Mouse (Mus musculus) MEL (cell line): ENCODE measurements at regions not wholly inside any gene's neighbourhood (a gene's known extent, or its start where the extent isn't known, plus 50 kb on each side); places are given as distances from the start of the nearest gene placed in this dataset.

Experiments used
- DNase-seq: peaks from one replicate; pipeline ENCODE4 v3.0.0; 2011; ENCODE audit warnings: low read depth, low spot score
- H3K27ac ChIP-seq: 2 replicates; pipeline ENCODE4 v1.5.1; 2012; ENCODE audit warnings: low read depth, mild to moderate bottlenecking, control low read depth, low read length, moderate library complexity; ENCODE audit not compliant: control insufficient read depth
- H3K27me3 ChIP-seq, 2 experiments: fragments of 150-350 bp in 1 of 2; sonication (generic) in 1 of 2; 2 replicates each; pipeline ENCODE4 v1.6.1; 2012; ENCODE audit warnings: low read length in 2 of 2, mild to moderate bottlenecking in 2 of 2, improper control_type of control experiment in 1 of 2, moderate library complexity in 1 of 2; ENCODE audit not compliant: insufficient read depth in 2 of 2, control insufficient read depth in 1 of 2
- H3K36me3 ChIP-seq, 2 experiments: 2 replicates each; pipeline ENCODE4 v1.6.1; 2012 to 2014; ENCODE audit warnings: low read length in 2 of 2, improper control_type of control experiment in 1 of 2, inconsistent platforms in 1 of 2, mild to moderate bottlenecking in 1 of 2; ENCODE audit not compliant: insufficient read depth in 2 of 2, control insufficient read depth in 1 of 2
- H3K4me1 ChIP-seq, 2 experiments: fragments of 150-350 bp in 1 of 2; sonication (generic) in 1 of 2; 2 replicates each; pipeline ENCODE4 v1.6.1; 2012; ENCODE audit warnings: low read length in 2 of 2, improper control_type of control experiment in 1 of 2, mild to moderate bottlenecking in 1 of 2; ENCODE audit not compliant: insufficient read depth in 2 of 2, control insufficient read depth in 1 of 2
- H3K4me3 ChIP-seq, 2 experiments: fragments of 150-350 bp in 1 of 2; sonication (generic) in 1 of 2; 2 replicates each; pipeline ENCODE4 v1.5.1; 2012; ENCODE audit warnings: low read depth in 2 of 2, low read length in 2 of 2, mild to moderate bottlenecking in 2 of 2, moderate library complexity in 2 of 2, control low read depth in 1 of 2, improper control_type of control experiment in 1 of 2; ENCODE audit not compliant: control insufficient read depth in 1 of 2, insufficient read depth in 1 of 2
- H3K79me2 ChIP-seq: 2 replicates; pipeline ENCODE4 v1.6.1; 2012; ENCODE audit warnings: mild to moderate bottlenecking, low read length, moderate library complexity; ENCODE audit not compliant: control insufficient read depth, poor library complexity, insufficient read depth
- H3K9ac ChIP-seq: 2 replicates; pipeline ENCODE4 v1.6.1; 2012; ENCODE audit warnings: low read depth, mild to moderate bottlenecking, control low read depth, low read length, moderate library complexity; ENCODE audit not compliant: control insufficient read depth, poor library complexity, severe bottlenecking
- H3K9me3 ChIP-seq: fragments of 150-350 bp; sonication (generic); replicated peaks from 2 replicates; pipeline ENCODE4 v1.6.1; 2012; ENCODE audit warnings: mild to moderate bottlenecking, low read length, improper control_type of control experiment, moderate library complexity; ENCODE audit not compliant: insufficient read depth
- BHLHE40 ChIP-seq: IDR thresholded peaks from 2 replicates; pipeline ENCODE4 v1.6.1; 2012; ENCODE audit warnings: low read depth, mild to moderate bottlenecking, inconsistent platforms, low read length, improper control_type of control experiment, borderline replicate concordance
- CHD2 ChIP-seq: IDR thresholded peaks from 2 replicates; pipeline ENCODE4 v1.6.1; 2011; ENCODE audit warnings: low read length, improper control_type of control experiment
- CTCF ChIP-seq, 3 experiments: IDR thresholded peaks in 2 of 3; conservative IDR thresholded peaks in 1 of 3; 2 replicates each; pipeline ENCODE4 v1.5.1; 2011 to 2012; ENCODE audit warnings: low read length in 3 of 3, low read depth in 2 of 3, mild to moderate bottlenecking in 2 of 3, improper control_type of control experiment in 1 of 3, inconsistent platforms in 1 of 3, mixed read lengths in 1 of 3, moderate library complexity in 1 of 3; ENCODE audit not compliant: control insufficient read depth in 1 of 3, insufficient read depth in 1 of 3, poor library complexity in 1 of 3, severe bottlenecking in 1 of 3
- EP300 ChIP-seq, 2 experiments: IDR thresholded peaks; 2 replicates each; pipeline ENCODE4 v1.6.1; 2011; ENCODE audit warnings: improper control_type of control experiment in 2 of 2, low read length in 2 of 2, low read depth in 1 of 2, mild to moderate bottlenecking in 1 of 2
- KAT2A ChIP-seq: conservative IDR thresholded peaks from 2 replicates; pipeline ENCODE4 v1.6.1; 2012; ENCODE audit warnings: low read depth, low read length, improper control_type of control experiment, inconsistent platforms
- MAZ ChIP-seq: IDR thresholded peaks from 2 replicates; pipeline ENCODE4 v1.6.1; 2012; ENCODE audit warnings: low read depth, mild to moderate bottlenecking, inconsistent platforms, low read length, improper control_type of control experiment
- MXI1 ChIP-seq: IDR thresholded peaks from 2 replicates; pipeline ENCODE4 v1.6.1; 2011; ENCODE audit warnings: mild to moderate bottlenecking, low read depth, low read length, improper control_type of control experiment
- MYB ChIP-seq: IDR thresholded peaks from 2 replicates; pipeline ENCODE4 v1.6.1; 2011; ENCODE audit warnings: mild to moderate bottlenecking, low read depth, low read length, improper control_type of control experiment
- MYC ChIP-seq: IDR thresholded peaks from 2 replicates; pipeline ENCODE4 v1.6.1; 2011; ENCODE audit warnings: low read depth, mild to moderate bottlenecking, low read length, improper control_type of control experiment, moderate library complexity
- POLR2A ChIP-seq, 2 experiments: IDR thresholded peaks; 2 replicates each; pipeline ENCODE4 v1.6.1; 2011 to 2012; ENCODE audit warnings: low read length in 2 of 2, mild to moderate bottlenecking in 2 of 2, control low read depth in 1 of 2, improper control_type of control experiment in 1 of 2, low read depth in 1 of 2, moderate library complexity in 1 of 2; ENCODE audit not compliant: control insufficient read depth in 1 of 2, insufficient read depth in 1 of 2, poor library complexity in 1 of 2
- POLR2AphosphoS2 ChIP-seq: IDR thresholded peaks from 2 replicates; pipeline ENCODE4 v1.6.1; 2011; ENCODE audit warnings: low read length, improper control_type of control experiment
- POLR2AphosphoS5 ChIP-seq: IDR thresholded peaks from 2 replicates; pipeline ENCODE4 v1.6.1; 2012; ENCODE audit warnings: low read depth, borderline replicate concordance, mild to moderate bottlenecking, inconsistent platforms, low read length, moderate library complexity, mixed read lengths
- SIN3A ChIP-seq: IDR thresholded peaks from 2 replicates; pipeline ENCODE4 v1.6.1; 2012; ENCODE audit warnings: low read length, improper control_type of control experiment, inconsistent platforms
- SMC3 ChIP-seq: IDR thresholded peaks from 2 replicates; pipeline ENCODE4 v1.6.1; 2011; ENCODE audit warnings: low read depth, low read length, improper control_type of control experiment
- TAL1 ChIP-seq: IDR thresholded peaks from 2 replicates; pipeline ENCODE4 v1.6.1; 2012; ENCODE audit warnings: mild to moderate bottlenecking, inconsistent platforms, low read length, moderate library complexity, mixed read lengths
- TBP ChIP-seq: IDR thresholded peaks from 2 replicates; pipeline ENCODE4 v1.8.0; 2011; ENCODE audit warnings: low read depth, low read length, improper control_type of control experiment
- TCF12 ChIP-seq: IDR thresholded peaks from 2 replicates; pipeline ENCODE4 v1.6.1; 2014; ENCODE audit warnings: low read depth, mild to moderate bottlenecking, inconsistent platforms, low read length, improper control_type of control experiment, moderate library complexity
- UBTF ChIP-seq: IDR thresholded peaks from 2 replicates; pipeline ENCODE4 v1.6.1; 2012; ENCODE audit warnings: low read depth, mild to moderate bottlenecking, inconsistent platforms, low read length, improper control_type of control experiment, moderate library complexity, borderline replicate concordance; ENCODE audit not compliant: insufficient read depth
- ZKSCAN1 ChIP-seq: IDR thresholded peaks from 2 replicates; pipeline ENCODE4 v1.6.1; 2012; ENCODE audit warnings: low read depth, mild to moderate bottlenecking, inconsistent platforms, low read length, improper control_type of control experiment, moderate library complexity
- ZMIZ1 ChIP-seq: IDR thresholded peaks from 2 replicates; pipeline ENCODE4 v1.6.1; 2012; ENCODE audit warnings: low read depth, mild to moderate bottlenecking, inconsistent platforms, low read length, improper control_type of control experiment, moderate library complexity
- ZNF384 ChIP-seq: IDR thresholded peaks from 2 replicates; pipeline ENCODE4 v1.6.1; 2012; ENCODE audit warnings: low read depth, mild to moderate bottlenecking, inconsistent platforms, low read length, improper control_type of control experiment

DNA sequence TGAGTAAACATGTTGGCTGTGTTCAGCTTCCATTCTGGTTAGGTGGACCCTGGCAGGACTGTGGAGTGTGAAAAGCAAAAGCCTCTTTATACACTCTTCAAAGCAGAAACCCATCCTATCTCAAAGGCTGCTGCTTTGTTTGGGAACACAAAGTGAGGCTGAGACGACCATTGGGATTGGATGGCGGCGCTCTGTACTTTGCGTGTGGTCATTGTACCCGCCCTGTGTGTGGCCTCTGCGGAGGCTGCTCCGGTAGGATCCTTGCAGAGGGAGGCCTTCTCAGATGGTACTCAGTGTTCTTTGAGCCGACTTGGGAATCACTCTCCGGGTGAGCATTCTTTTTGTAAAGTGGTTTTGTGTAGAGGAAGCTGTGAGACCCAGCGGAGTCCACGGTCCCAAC lies 786.8 kb downstream of the Bcl11a start:
- no peaks in the 10 kb centered on the region for H3K4me1 ChIP-seq
- no peak overlapping the region for H3K9ac ChIP-seq
- no peak overlapping the region for H3K4me3 ChIP-seq
- no peaks in the 10 kb centered on the region for H3K79me2 ChIP-seq
- no peak for TF ChIP-seq POLR2A (IDR thresholded peaks at IDR 0.05; ENCODE audit: control insufficient read depth in 1 of 2, insufficient read depth in 1 of 2, low read depth in 1 of 2, low read length in 2 of 2, poor library complexity in 1 of 2)
- TF ChIP-seq TCF12, result no peak
- TF ChIP-seq TBP, result no peak
- TF ChIP-seq MAZ, result no peak
- TF ChIP-seq TAL1, result no peak
- no peak for TF ChIP-seq SMC3
- TF ChIP-seq BHLHE40, result no peak
- no peak for TF ChIP-seq KAT2A
- TF ChIP-seq MYB, result no peak
- no peak for TF ChIP-seq MYC
- TF ChIP-seq CTCF (IDR thresholded peaks at IDR 0.05 in 2 of 3, conservative IDR thresholded peaks at IDR 0.05 in 1 of 3; ENCODE audit: control insufficient read depth in 1 of 3, insufficient read depth in 1 of 3, low read depth in 2 of 3, low read length in 3 of 3, poor library complexity in 1 of 3, severe bottlenecking in 1 of 3), result no peak
- no peak for TF ChIP-seq POLR2AphosphoS5
- no peak for TF ChIP-seq ZNF384
- no peak for TF ChIP-seq MXI1
- TF ChIP-seq SIN3A, result no peak
- no peak for TF ChIP-seq ZMIZ1
- TF ChIP-seq EP300 (IDR thresholded peaks at IDR 0.05; ENCODE audit: low read depth in 1 of 2, low read length in 2 of 2), result no peak
- TF ChIP-seq ZKSCAN1, result no peak
- no peaks in the 10 kb centered on the region for H3K36me3 ChIP-seq
- H3K27me3 ChIP-seq, result no peaks in the 10 kb centered on the region
- DNase-seq, result no peak
- no peak overlapping the region for H3K27ac ChIP-seq
- no peaks in the 10 kb centered on the region for H3K9me3 ChIP-seq

GRCm38 (mm10) chr11:24865067-24865796 lies 787.4 kb downstream of the Bcl11a start:
- H3K36me3 ChIP-seq, result no peaks in the 10 kb centered on the region
- no peak for DNase-seq
- H3K9me3 ChIP-seq, result no peaks in the 10 kb centered on the region
- H3K9ac ChIP-seq, result no peak overlapping the region
- no peak overlapping the region for H3K4me3 ChIP-seq
- no peaks in the 10 kb centered on the region for H3K4me1 ChIP-seq
- no peak overlapping the region for H3K27ac ChIP-seq
- TF ChIP-seq CHD2, result no peak
- TF ChIP-seq POLR2AphosphoS2, result no peak
- no peak for TF ChIP-seq UBTF
- no peak for TF ChIP-seq MYC
- no peaks in the 10 kb centered on the region for H3K79me2 ChIP-seq
- H3K27me3 ChIP-seq, result no peaks in the 10 kb centered on the region
